Mouse (Mus musculus) forebrain, embryonic 16.5 days (tissue): ENCODE measurements at regions not wholly inside any gene's neighbourhood (a gene's known extent, or its start where the extent isn't known, plus 50 kb on each side); places are given as distances from the start of the nearest gene placed in this dataset.
A peak's percentile ranks its signal among the peaks of the same experiment; 100 is the strongest.
"Not testable (repeated sequence)": the region's sequence is repeated elsewhere in the genome, so short reads cannot be mapped to it uniquely, and the experiment has no call there.

Experiments used
- ATAC-seq: fragments of 200-750 bp; cut with Nextera tagmentation; 2 replicates; pipeline ENCODE4 v1.8.0; 2017; ENCODE audit warnings: mild to moderate bottlenecking, moderate library complexity
- H3K27ac ChIP-seq: fragments of 300-500 bp; sonication (generic); 2 replicates; pipeline ENCODE4 v1.5.1; 2014; ENCODE audit warnings: low read length, control low read depth
- H3K27me3 ChIP-seq: fragments of 300-500 bp; sonication (generic); replicated peaks from 2 replicates; pipeline ENCODE4 v1.6.1; 2014; ENCODE audit warnings: low read length; ENCODE audit not compliant: control insufficient read depth, insufficient read depth
- H3K36me3 ChIP-seq: fragments of 300-500 bp; sonication (generic); 2 replicates; pipeline ENCODE4 v1.6.1; 2014; ENCODE audit not compliant: control insufficient read depth, insufficient read depth
- H3K4me1 ChIP-seq: fragments of 300-500 bp; sonication (generic); replicated peaks from 2 replicates; pipeline ENCODE4 v1.6.1; 2014; ENCODE audit warnings: low read length; ENCODE audit not compliant: control insufficient read depth, insufficient read depth
- H3K4me2 ChIP-seq: fragments of 300-500 bp; sonication (generic); 2 replicates; pipeline ENCODE4 v1.6.1; 2014; ENCODE audit warnings: mild to moderate bottlenecking, low read length, control low read depth
- H3K4me3 ChIP-seq: fragments of 300-500 bp; sonication (generic); replicated peaks from 2 replicates; pipeline ENCODE4 v1.5.1; 2014; ENCODE audit warnings: mild to moderate bottlenecking, low read length, control low read depth
- H3K9ac ChIP-seq: fragments of 300-500 bp; sonication (generic); replicated peaks from 2 replicates; pipeline ENCODE4 v1.6.1; 2014; ENCODE audit warnings: low read depth, low read length, control low read depth
- H3K9me3 ChIP-seq: fragments of 300-500 bp; sonication (generic); 2 replicates; pipeline ENCODE4 v1.6.1; 2016; ENCODE audit warnings: low read length; ENCODE audit not compliant: control insufficient read depth
- WGBS: fragments of 180-500 bp; shearing (Covaris S2); extraction: QIAGEN DNeasy Blood & Tissue Kit; methylation state at CpG from one replicate; pipeline ENCODE4 v1.1.7; 2014; 5-methylcytosine and 5-hydroxymethylcytosine counted together

GRCm38 (mm10) chr6:6362678-6363354 lies 145.8 kb upstream of the Slc25a13 start:
- H3K27me3 ChIP-seq: no peaks in the 10 kb centered on the region
- no peak overlapping the region for H3K4me2 ChIP-seq
- no peak overlapping the region for H3K27ac ChIP-seq
- H3K9me3 ChIP-seq: no peaks in the 10 kb centered on the region
- H3K4me3 ChIP-seq: no peak overlapping the region
- peaks cover 1% of the 10 kb centered on the region; the same call in 1 of the 2 replicates for H3K4me1 ChIP-seq
- H3K36me3 ChIP-seq: no peaks in the 10 kb centered on the region
- no peak for ATAC-seq
- H3K9ac ChIP-seq: no peak overlapping the region
- 85% methylated on average over 4 of the region's 4 CpGs for WGBS

- not testable (repeated sequence) for H3K27ac ChIP-seq, H3K36me3 ChIP-seq, H3K4me2 ChIP-seq, H3K9me3 ChIP-seq, H3K9ac ChIP-seq, ATAC-seq, H3K27me3 ChIP-seq, H3K4me3 ChIP-seq, H3K4me1 ChIP-seq
Observed at GRCm38 (mm10) chr6:6361181-6361580, 144.2 kb upstream of the Slc25a13 start.

- H3K9ac ChIP-seq: no peak overlapping the region
- H3K4me2 ChIP-seq: no peak overlapping the region
- 9% methylated on average over 2 of the region's 2 CpGs for WGBS
- H3K4me3 ChIP-seq: no peak overlapping the region
- peaks cover 6% of the 10 kb centered on the region; the same call in 1 of the 2 replicates for H3K4me1 ChIP-seq
- H3K9me3 ChIP-seq: no peaks in the 10 kb centered on the region
- H3K27me3 ChIP-seq: no peaks in the 10 kb centered on the region
- ATAC-seq: peak; percentile 66
- H3K36me3 ChIP-seq: no peaks in the 10 kb centered on the region
- H3K27ac ChIP-seq: no peak overlapping the region
Observed at GRCm38 (mm10) chr6:6357477-6357876, 140.5 kb upstream of the Slc25a13 start.

- no peak for ATAC-seq
- Histone ChIP-seq H3K36me3 (no peaks in the 10 kb centered on the region), H3K9ac (no peak overlapping the region), H3K4me3 (no peak overlapping the region), H3K27ac (no peak overlapping the region), H3K27me3 (no peaks in the 10 kb centered on the region), H3K9me3 (no peaks in the 10 kb centered on the region), H3K4me2 (no peak overlapping the region), H3K4me1 (peaks cover 6% of the 10 kb centered on the region; the same call in 1 of the 2 replicates)
- WGBS: 44% methylated on average over 6 of the region's 6 CpGs
Observed at GRCm38 (mm10) chr6:6356967-6357366, 140.0 kb upstream of the Slc25a13 start.

- Histone ChIP-seq H3K4me3 (no peak overlapping the region), H3K27ac (no peak overlapping the region), H3K9me3 (no peaks in the 10 kb centered on the region), H3K4me2 (no peak overlapping the region), H3K9ac (no peak overlapping the region), H3K27me3 (no peaks in the 10 kb centered on the region), H3K4me1 (no peaks in the 10 kb centered on the region), H3K36me3 (no peaks in the 10 kb centered on the region)
- WGBS: 63% methylated on average over 8 of the region's 8 CpGs
- no peak for ATAC-seq
Observed at GRCm38 (mm10) chr6:6335251-6335650, 118.3 kb upstream of the Slc25a13 start.

GRCm38 (mm10) chr6:6330271-6330670 lies 113.3 kb upstream of the Slc25a13 start:
- H3K4me2 ChIP-seq: no peak overlapping the region
- no peak overlapping the region for H3K9ac ChIP-seq
- no peaks in the 10 kb centered on the region for H3K36me3 ChIP-seq
- no peaks in the 10 kb centered on the region for H3K27me3 ChIP-seq
- H3K4me1 ChIP-seq: no peaks in the 10 kb centered on the region
- H3K4me3 ChIP-seq: no peak overlapping the region
- H3K9me3 ChIP-seq: peaks cover 7% of the 10 kb centered on the region; the same call in 1 of the 2 replicates
- WGBS: 94% methylated on average over 1 of the region's 1 CpGs
- ATAC-seq: no peak
- no peak overlapping the region for H3K27ac ChIP-seq

DNA sequence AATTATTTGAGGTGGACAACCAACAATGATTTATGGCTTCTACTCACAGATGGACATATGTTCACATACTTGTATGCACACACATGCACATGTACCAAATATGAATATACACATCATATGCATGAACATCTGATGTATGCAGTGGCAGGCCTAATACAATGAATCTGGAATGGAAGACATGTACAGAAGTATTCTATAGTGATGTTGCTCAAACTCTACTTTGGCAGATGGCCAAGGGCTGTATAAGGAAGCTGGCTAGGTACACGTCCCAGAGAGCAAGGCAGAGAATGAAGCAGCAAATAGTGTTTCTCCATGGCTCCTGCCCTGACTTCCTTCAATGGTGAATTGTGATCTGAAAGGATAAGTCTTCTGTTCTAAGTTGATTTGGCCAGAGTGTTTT lies 108.5 kb upstream of the Slc25a13 start:
- Histone ChIP-seq H3K9ac (no peak overlapping the region), H3K27me3 (no peaks in the 10 kb centered on the region), H3K36me3 (no peaks in the 10 kb centered on the region), H3K9me3 (peaks cover 7% of the 10 kb centered on the region; the same call in 1 of the 2 replicates), H3K27ac (no peak overlapping the region), H3K4me3 (no peak overlapping the region), H3K4me2 (no peak overlapping the region), H3K4me1 (no peaks in the 10 kb centered on the region)
- WGBS: 31% methylated on average over 1 of the region's 1 CpGs
- ATAC-seq: no peak

GRCm38 (mm10) chr6:6316725-6317124 lies 99.8 kb upstream of the Slc25a13 start:
- no peaks in the 10 kb centered on the region for H3K9me3 ChIP-seq
- H3K4me3 ChIP-seq: no peak overlapping the region
- ATAC-seq: no peak
- H3K9ac ChIP-seq: no peak overlapping the region
- no peaks in the 10 kb centered on the region for H3K27me3 ChIP-seq
- H3K4me2 ChIP-seq: no peak overlapping the region
- 31% methylated on average over 4 of the region's 4 CpGs for WGBS
- H3K4me1 ChIP-seq: no peaks in the 10 kb centered on the region
- H3K27ac ChIP-seq: no peak overlapping the region
- no peaks in the 10 kb centered on the region for H3K36me3 ChIP-seq

DNA sequence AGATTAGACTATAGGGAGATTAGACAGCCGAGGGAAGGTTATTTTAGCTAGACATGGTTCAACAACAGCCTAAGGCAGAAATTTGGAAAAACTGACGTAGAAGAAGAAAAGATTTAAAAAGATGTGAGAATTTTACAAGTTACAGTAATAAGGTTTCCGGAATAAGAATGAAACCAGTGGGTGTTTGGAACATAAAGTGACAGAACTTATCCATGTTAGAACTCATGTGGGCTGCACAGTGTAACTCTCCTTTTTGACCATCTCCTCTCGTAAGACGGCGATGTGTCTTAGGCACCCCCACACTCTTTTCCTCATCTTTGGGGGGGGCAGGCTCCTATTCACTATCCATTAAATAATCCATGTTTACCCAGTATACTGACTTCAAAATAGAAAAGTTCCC lies 96.2 kb upstream of the Slc25a13 start:
- Histone ChIP-seq H3K4me1 (no peaks in the 10 kb centered on the region), H3K4me3 (no peak overlapping the region), H3K36me3 (no peaks in the 10 kb centered on the region), H3K27ac (no peak overlapping the region), H3K27me3 (no peaks in the 10 kb centered on the region), H3K4me2 (no peak overlapping the region), H3K9ac (no peak overlapping the region), H3K9me3 (no peaks in the 10 kb centered on the region)
- ATAC-seq: no peak
- WGBS: 88% methylated on average over 6 of the region's 6 CpGs

DNA sequence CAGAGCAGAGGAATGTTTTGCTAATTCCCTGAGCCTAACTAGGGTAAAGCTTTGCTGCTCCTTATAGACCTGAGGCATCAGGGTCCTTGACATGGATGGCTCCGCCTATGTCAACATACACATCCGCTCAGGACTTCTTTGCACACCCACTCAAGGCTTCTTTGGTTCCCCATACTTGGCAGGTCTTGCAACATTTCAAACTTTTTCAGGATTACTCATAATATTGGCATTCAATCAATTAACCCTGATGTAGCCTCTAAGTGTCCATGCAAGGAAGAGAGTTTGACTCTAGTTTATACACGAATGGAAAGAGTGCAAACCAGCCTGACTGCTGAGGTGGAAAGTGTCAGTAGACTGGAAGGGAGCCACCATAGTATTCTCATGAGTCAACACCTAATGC lies 93.2 kb upstream of the Slc25a13 start:
- WGBS: 86% methylated on average over 3 of the region's 3 CpGs

More for the DNA sequence above, 93.2 kb upstream of the Slc25a13 start:
- Histone ChIP-seq H3K4me3 (no peak overlapping the region), H3K27ac (no peak overlapping the region), H3K4me1 (no peaks in the 10 kb centered on the region), H3K36me3 (no peaks in the 10 kb centered on the region), H3K9me3 (no peaks in the 10 kb centered on the region), H3K27me3 (no peaks in the 10 kb centered on the region), H3K9ac (no peak overlapping the region), H3K4me2 (no peak overlapping the region)
- ATAC-seq: no peak
